Mouse (Mus musculus): ENCODE measurements around the gene Ptpn20. TPM values are rescaled to one million over a fixed set of nuclear protein-coding genes. Genes with fewer than 3 reads are reported as not detected.
A peak's percentile ranks its signal among the peaks of the same experiment; 100 is the strongest.

The Ptpn20 gene
- total RNA-seq, 1 experiment from 2014 or later = not detected

- no peak for DNase-seq
Observed at GRCm38 (mm10) chr14:33677996-33678395, 89.0 kb downstream of the Ptpn20 start.

- DNase-seq = no peak
Observed at GRCm38 (mm10) chr14:33678740-33679139, 89.7 kb downstream of the Ptpn20 start.

GRCm38 (mm10) chr14:33680621-33681020 is 91.6 kb downstream of the Ptpn20 start:
- no peak for DNase-seq

- DNase-seq = no peak
Observed at GRCm38 (mm10) chr14:33682768-33683167, 93.8 kb downstream of the Ptpn20 start.

- DNase-seq = peak; percentile 20
Observed at GRCm38 (mm10) chr14:33683701-33684100, 94.7 kb downstream of the Ptpn20 start.

GRCm38 (mm10) chr14:33687444-33688028 is 98.5 kb downstream of the Ptpn20 start:
- DNase-seq = peak; percentile 53

GRCm38 (mm10) chr14:33689044-33689443 is 100.0 kb downstream of the Ptpn20 start:
- DNase-seq = no peak

Other genes starting within 250 kb of the Ptpn20 start
- 24.3 and 28.8 TPM in 2 replicates for gene Mapk8, start 142.0 kb upstream of the Ptpn20 start, total RNA-seq (2021)
- not detected in 2 replicates for gene Frmpd2, start 117.5 kb upstream of the Ptpn20 start, total RNA-seq (2021)

Measured in adrenal gland, postnatal 14 days (tissue).